Mouse (Mus musculus) left cerebral cortex, adult 8-10 months (tissue): ENCODE measurements around the gene Cacng6. TPM values are rescaled to one million over a fixed set of nuclear protein-coding genes. Genes with fewer than 3 reads are reported as not detected.

ENCODE experiments used
- DNase-seq, 2 experiments: peaks; one replicate each; pipeline ENCODE4 v3.0.0; 2022; ENCODE audit warnings: low spot score in 2 of 2
- total RNA-seq, 4 experiments: library from RNA; stranded (reverse); gene quantifications; 2 replicates each; pipeline ENCODE4 v1.2.4; 2022

The Cacng6 gene
- total RNA-seq, 4 experiments from 2014 or later, result 1.0 to 2.5 (median 1.9) TPM

- no peak for DNase-seq
Observed at GRCm38 (mm10) chr7:3419941-3420340, 4.1 kb upstream of the Cacng6 start.

- no peak for DNase-seq
Observed at GRCm38 (mm10) chr7:3420466-3420865, 3.5 kb upstream of the Cacng6 start.

- DNase-seq, result no peak
Observed at GRCm38 (mm10) chr7:3421297-3421696, 2.7 kb upstream of the Cacng6 start.

- no peak for DNase-seq
Observed at GRCm38 (mm10) chr7:3422051-3422450, 1.9 kb upstream of the Cacng6 start.

- DNase-seq, result no peak
Observed at GRCm38 (mm10) chr7:3423430-3423829, 565 bp upstream of the Cacng6 start.

GRCm38 (mm10) chr7:3425141-3425540, 1.1 kb downstream of the Cacng6 start:
- DNase-seq, result no peak

GRCm38 (mm10) chr7:3430161-3430560, 6.2 kb downstream of the Cacng6 start:
- DNase-seq, result no peak

GRCm38 (mm10) chr7:3432066-3432465, 8.1 kb downstream of the Cacng6 start:
- DNase-seq, result no peak

GRCm38 (mm10) chr7:3437941-3438340, 13.9 kb downstream of the Cacng6 start:
- no peak for DNase-seq

GRCm38 (mm10) chr7:3439984-3440383, 16.0 kb downstream of the Cacng6 start:
- no peak for DNase-seq

- DNase-seq, result no peak
Observed at GRCm38 (mm10) chr7:3440526-3440925, 16.5 kb downstream of the Cacng6 start.

GRCm38 (mm10) chr7:3442476-3443062, 18.6 kb downstream of the Cacng6 start:
- DNase-seq, result no peak

GRCm38 (mm10) chr7:3444678-3445077, 20.7 kb downstream of the Cacng6 start:
- DNase-seq, result no peak

- no peak for DNase-seq
Observed at GRCm38 (mm10) chr7:3446584-3446983, 22.6 kb downstream of the Cacng6 start.

- DNase-seq, result no peak
Observed at GRCm38 (mm10) chr7:3447026-3447425, 23.0 kb downstream of the Cacng6 start.

GRCm38 (mm10) chr7:3448737-3449454, 24.9 kb downstream of the Cacng6 start:
- DNase-seq, result peak; percentile 50 to 63

GRCm38 (mm10) chr7:3450671-3451070, 26.7 kb downstream of the Cacng6 start:
- no peak for DNase-seq

GRCm38 (mm10) chr7:3451161-3451560, 27.2 kb downstream of the Cacng6 start:
- DNase-seq, result no peak

- DNase-seq, result no peak
Observed at GRCm38 (mm10) chr7:3452821-3453485, 29.0 kb downstream of the Cacng6 start.

- no peak for DNase-seq
Observed at GRCm38 (mm10) chr7:3453486-3454183, 29.6 kb downstream of the Cacng6 start.

GRCm38 (mm10) chr7:3457111-3457840, 33.3 kb downstream of the Cacng6 start:
- no peak for DNase-seq
